Mouse (Mus musculus) thymus, adult 2 months (tissue): ENCODE data around the gene Stk16. TPM values are rescaled to one million over a fixed set of nuclear protein-coding genes. Genes with fewer than 3 reads are reported as not detected.

Source experiments
- DNase-seq: peaks from one replicate; pipeline ENCODE4 v3.0.0; 2021
- H3K27ac ChIP-seq: fragments of 200-500 bp; 2 replicates; pipeline ENCODE4 v1.5.1; 2012; ENCODE audit warnings: low read length, control low read depth; ENCODE audit not compliant: control insufficient read depth, insufficient read depth
- H3K27me3 ChIP-seq: fragments of 200-500 bp; 2 replicates; pipeline ENCODE4 v1.6.1; 2012; ENCODE audit warnings: mild to moderate bottlenecking, low read length, moderate library complexity, mixed read lengths; ENCODE audit not compliant: control insufficient read depth, insufficient read depth
- H3K36me3 ChIP-seq: fragments of 200-500 bp; 2 replicates; pipeline ENCODE4 v1.6.1; 2012; ENCODE audit warnings: mild to moderate bottlenecking, low read length, moderate library complexity; ENCODE audit not compliant: control insufficient read depth, insufficient read depth
- H3K4me1 ChIP-seq: fragments of 200-500 bp; replicated peaks from 2 replicates; pipeline ENCODE4 v1.6.1; 2012; ENCODE audit warnings: low read length; ENCODE audit not compliant: control insufficient read depth, insufficient read depth
- H3K4me3 ChIP-seq: fragments of 200-500 bp; 2 replicates; pipeline ENCODE4 v1.5.1; 2012; ENCODE audit warnings: mild to moderate bottlenecking, low read length, control low read depth, moderate library complexity; ENCODE audit not compliant: control insufficient read depth, insufficient read depth
- CTCF ChIP-seq: fragments of 200-500 bp; IDR thresholded peaks from 2 replicates; pipeline ENCODE4 v1.5.1; 2012; ENCODE audit warnings: mild to moderate bottlenecking, control low read depth, low read length, moderate library complexity, borderline replicate concordance; ENCODE audit not compliant: control insufficient read depth, poor library complexity, insufficient read depth; ENCODE audit errors: extremely low read depth
- POLR2A ChIP-seq: fragments of 200-500 bp; IDR thresholded peaks from 2 replicates; pipeline ENCODE4 v1.6.1; 2012; ENCODE audit warnings: mild to moderate bottlenecking, low read length, control low read depth, moderate library complexity; ENCODE audit not compliant: control insufficient read depth, poor library complexity, insufficient read depth; ENCODE audit errors: extremely low read depth
- WGBS: fragments of 180-500 bp; shearing (Covaris S2); methylation state at CpG from one replicate; pipeline ENCODE4 v1.1.7; 2018; 5-methylcytosine and 5-hydroxymethylcytosine counted together
- polyA plus RNA-seq: library from polyadenylated mRNA; depleted of rRNA; stranded (reverse); fragments of >200 nt; gene quantifications from 2 replicates; pipeline ENCODE4 v1.2.3, GENCODE M21; 2012

The Stk16 gene
- polyA plus RNA-seq, 1 experiment: 340 TPM

GRCm38 (mm10) chr1:75244175-75244826 lies 33.7 kb downstream of the Stk16 start:
- 98% methylated on average over 12 of the region's 12 CpGs for whole genome bisulfite sequencing

GRCm38 (mm10) chr1:75244836-75245235 lies 34.2 kb downstream of the Stk16 start:
- no peaks in the 10 kb centered on the region for H3K36me3 ChIP-seq
- no peak overlapping the region for H3K4me3 ChIP-seq
- no peak for DNase-seq
- no peak for TF ChIP-seq POLR2A
- TF ChIP-seq CTCF: no peak
- H3K27me3 ChIP-seq: no peaks in the 10 kb centered on the region
- H3K27ac ChIP-seq: no peak overlapping the region
- peaks cover 9% of the 10 kb centered on the region for H3K4me1 ChIP-seq
- WGBS: 76% methylated on average over 4 of the region's 4 CpGs

More at GRCm38 (mm10) chr1:75244175-75244826, 33.7 kb downstream of the Stk16 start:
- no peak for TF ChIP-seq CTCF
- TF ChIP-seq POLR2A: no peak
- H3K27me3 ChIP-seq: no peaks in the 10 kb centered on the region
- H3K4me1 ChIP-seq: peaks cover 9% of the 10 kb centered on the region
- no peak overlapping the region for H3K27ac ChIP-seq
- no peak for DNase-seq
- no peak overlapping the region for H3K4me3 ChIP-seq
- H3K36me3 ChIP-seq: no peaks in the 10 kb centered on the region

- TF ChIP-seq CTCF (no peak), POLR2A (no peak)
- Histone ChIP-seq H3K27ac (no peak overlapping the region), H3K4me1 (peaks cover 22% of the 10 kb centered on the region), H3K27me3 (no peaks in the 10 kb centered on the region), H3K36me3 (no peaks in the 10 kb centered on the region), H3K4me3 (no peak overlapping the region)
- 94% methylated on average over 16 of the region's 16 CpGs for whole genome bisulfite sequencing
- no peak for DNase-seq
Measured at GRCm38 (mm10) chr1:75247071-75247930, 36.7 kb downstream of the Stk16 start.

GRCm38 (mm10) chr1:75248041-75248772 lies 37.6 kb downstream of the Stk16 start:
- DNase-seq: no peak
- Histone ChIP-seq H3K27ac (no peak overlapping the region), H3K36me3 (no peaks in the 10 kb centered on the region), H3K27me3 (no peaks in the 10 kb centered on the region), H3K4me1 (peaks cover 22% of the 10 kb centered on the region), H3K4me3 (no peak overlapping the region)
- no peak for TF ChIP-seq CTCF
- TF ChIP-seq POLR2A: no peak
- 65% methylated on average over 9 of the region's 9 CpGs for WGBS

GRCm38 (mm10) chr1:75250498-75250897 lies 39.9 kb downstream of the Stk16 start:
- H3K4me1 ChIP-seq: peaks cover 37% of the 10 kb centered on the region

More at GRCm38 (mm10) chr1:75250498-75250897, 39.9 kb downstream of the Stk16 start:
- no peak overlapping the region for H3K27ac ChIP-seq
- no peaks in the 10 kb centered on the region for H3K27me3 ChIP-seq
- TF ChIP-seq CTCF: no peak
- no peak for TF ChIP-seq POLR2A
- no peaks in the 10 kb centered on the region for H3K36me3 ChIP-seq
- no peak for DNase-seq
- no peak overlapping the region for H3K4me3 ChIP-seq
- WGBS: 89% methylated on average over 3 of the region's 3 CpGs
